Mouse (Mus musculus): ENCODE results near the gene Gm11541. TPM values are rescaled to one million over a fixed set of nuclear protein-coding genes. Genes with fewer than 3 reads are reported as not detected.
"Not testable (repeated sequence)": the region's sequence is repeated elsewhere in the genome, so short reads cannot be mapped to it uniquely, and the experiment has no call there.

Gene Gm11541
- polyA plus RNA-seq, 1 experiment from 2014 or later = not detected

- Histone ChIP-seq H3K4me2 (ENCODE audit: low read depth, low read length) (0 out of 2 replicates have a peak overlapping the region, but pooled peaks have one; percentile 1), H3K36me3 (replicated peaks; ENCODE audit: insufficient read depth, low read length) (no peaks in the 10 kb centered on the region), H3K4me3 (ENCODE audit: low read depth, low read length) (no peak overlapping the region), H3K27me3 (ENCODE audit: insufficient read depth, low read length) (no peaks in the 10 kb centered on the region), H3K9ac (replicated peaks) (no peak overlapping the region), H3K4me1 (ENCODE audit: insufficient read depth) (no peaks in the 10 kb centered on the region), H3K27ac (ENCODE audit: low read depth) (no peak overlapping the region), H3K9me3 (ENCODE audit: low read length) (no peaks in the 10 kb centered on the region)
- TF ChIP-seq EP300 (IDR thresholded peaks at IDR 0.05; ENCODE audit: low read depth) = no peak
- no peak for TF ChIP-seq CTCF (IDR thresholded peaks at IDR 0.05; ENCODE audit: low read depth)
- ATAC-seq (no peak), DNase-seq (no peak)
- 63% methylated on average over 27 of the region's 27 CpGs for WGBS (ENCODE audit: insufficient replicate concordance)
Observed at GRCm38 (mm10) chr11:94701401-94702215, 2.7 kb downstream of the Gm11541 start.

DNA sequence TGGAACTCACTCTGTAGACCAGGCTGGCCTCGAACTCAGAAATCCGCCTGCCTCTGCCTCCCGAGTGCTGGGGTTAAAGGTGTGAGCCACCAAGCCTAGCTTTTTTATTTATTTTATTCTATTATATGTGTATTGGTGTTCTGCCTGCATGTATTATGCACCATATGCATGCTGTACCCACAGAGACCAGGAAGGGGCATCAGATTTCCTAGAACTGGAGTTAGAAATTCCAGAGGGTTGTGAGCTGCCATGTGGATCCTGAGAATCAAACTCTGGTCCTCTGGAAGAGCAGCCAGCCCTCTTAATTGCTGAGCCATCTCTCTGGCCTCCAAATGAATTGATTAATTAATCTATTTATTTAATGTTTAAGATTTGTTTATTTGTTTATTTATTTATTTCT is 4.9 kb downstream of the Gm11541 start:
- no peaks in the 10 kb centered on the region for H3K27me3 ChIP-seq (ENCODE audit: insufficient read depth, low read length)
- no peak overlapping the region for H3K9ac ChIP-seq (replicated peaks)
- no peak for DNase-seq
- 89% methylated on average over 3 of the region's 3 CpGs for WGBS (ENCODE audit: insufficient replicate concordance)
- H3K36me3 ChIP-seq (replicated peaks; ENCODE audit: insufficient read depth, low read length) = no peaks in the 10 kb centered on the region
- H3K4me3 ChIP-seq (ENCODE audit: low read depth, low read length) = no peak overlapping the region
- H3K4me1 ChIP-seq (ENCODE audit: insufficient read depth) = no peaks in the 10 kb centered on the region
- TF ChIP-seq EP300 (IDR thresholded peaks at IDR 0.05; ENCODE audit: low read depth) (no peak), CTCF (IDR thresholded peaks at IDR 0.05; ENCODE audit: low read depth) (no peak)
- no peaks in the 10 kb centered on the region for H3K9me3 ChIP-seq (ENCODE audit: low read length)
- no peak overlapping the region for H3K27ac ChIP-seq (ENCODE audit: low read depth)
- H3K4me2 ChIP-seq (ENCODE audit: low read depth, low read length) = no peak overlapping the region
- ATAC-seq = no peak

DNA sequence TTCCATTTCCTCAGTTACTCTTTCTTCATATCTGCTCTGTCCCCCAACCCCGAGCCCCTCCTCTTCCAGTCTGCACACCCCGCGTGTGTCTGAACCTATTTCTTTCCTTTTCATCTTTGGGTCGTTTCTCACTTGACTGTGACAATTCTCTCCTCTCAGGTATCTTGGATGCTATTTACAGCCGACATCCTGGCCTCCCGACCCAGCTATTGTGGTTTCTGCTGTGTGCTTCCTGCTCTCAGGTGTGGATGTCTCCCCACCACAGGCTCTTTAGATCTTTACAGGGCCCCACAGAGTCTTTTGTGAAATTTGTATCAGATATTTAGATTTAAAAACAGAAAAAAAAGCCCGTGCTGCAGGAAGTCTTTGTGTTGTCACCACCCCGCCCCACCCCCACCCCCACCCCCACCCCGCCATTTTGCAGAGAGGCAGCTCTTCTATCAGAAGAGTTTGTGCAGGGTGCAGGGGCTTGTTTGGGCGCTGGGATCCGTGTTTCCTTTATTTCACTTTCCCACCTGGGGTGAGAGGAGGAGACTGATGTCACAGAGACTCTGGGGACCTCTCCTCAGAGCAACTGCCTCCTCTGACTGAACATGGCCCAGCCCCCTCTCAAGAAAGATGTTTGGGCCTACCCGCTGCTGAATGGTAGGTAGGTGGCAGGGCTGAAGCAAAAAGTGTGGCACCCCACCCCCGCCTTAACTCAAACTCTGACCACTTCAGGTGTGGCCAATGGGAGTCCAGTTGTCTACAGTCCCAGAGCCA is 6.4 kb downstream of the Gm11541 start:
- no peak overlapping the region for H3K4me3 ChIP-seq (ENCODE audit: low read depth, low read length)
- H3K27ac ChIP-seq (ENCODE audit: low read depth) = no peak overlapping the region
- no peaks in the 10 kb centered on the region for H3K27me3 ChIP-seq (ENCODE audit: insufficient read depth, low read length)
- H3K9me3 ChIP-seq (ENCODE audit: low read length) = no peaks in the 10 kb centered on the region
- DNase-seq (no peak), ATAC-seq (no peak)
- 47% methylated on average over 13 of the region's 13 CpGs for WGBS (ENCODE audit: insufficient replicate concordance)
- no peaks in the 10 kb centered on the region for H3K4me1 ChIP-seq (ENCODE audit: insufficient read depth)
- H3K4me2 ChIP-seq (ENCODE audit: low read depth, low read length) = no peak overlapping the region
- no peak for TF ChIP-seq CTCF (IDR thresholded peaks at IDR 0.05; ENCODE audit: low read depth)
- TF ChIP-seq EP300 (IDR thresholded peaks at IDR 0.05; ENCODE audit: low read depth) = no peak
- no peaks in the 10 kb centered on the region for H3K36me3 ChIP-seq (replicated peaks; ENCODE audit: insufficient read depth, low read length)
- no peak overlapping the region for H3K9ac ChIP-seq (replicated peaks)

- TF ChIP-seq EP300 (IDR thresholded peaks at IDR 0.05; ENCODE audit: low read depth) = no peak
- Histone ChIP-seq H3K4me2 (ENCODE audit: low read depth, low read length) (no peak overlapping the region), H3K9me3 (ENCODE audit: low read length) (no peaks in the 10 kb centered on the region), H3K27ac (ENCODE audit: low read depth) (no peak overlapping the region), H3K4me3 (ENCODE audit: low read depth, low read length) (no peak overlapping the region), H3K4me1 (ENCODE audit: insufficient read depth) (no peaks in the 10 kb centered on the region), H3K36me3 (replicated peaks; ENCODE audit: insufficient read depth, low read length) (no peaks in the 10 kb centered on the region), H3K9ac (replicated peaks) (no peak overlapping the region), H3K27me3 (ENCODE audit: insufficient read depth, low read length) (no peaks in the 10 kb centered on the region)
- ATAC-seq (no peak), DNase-seq (no peak)
- 77% methylated on average over 2 of the region's 2 CpGs for whole genome bisulfite sequencing (ENCODE audit: insufficient replicate concordance)
Observed at GRCm38 (mm10) chr11:94697140-94697539, 7.2 kb downstream of the Gm11541 start.

DNA sequence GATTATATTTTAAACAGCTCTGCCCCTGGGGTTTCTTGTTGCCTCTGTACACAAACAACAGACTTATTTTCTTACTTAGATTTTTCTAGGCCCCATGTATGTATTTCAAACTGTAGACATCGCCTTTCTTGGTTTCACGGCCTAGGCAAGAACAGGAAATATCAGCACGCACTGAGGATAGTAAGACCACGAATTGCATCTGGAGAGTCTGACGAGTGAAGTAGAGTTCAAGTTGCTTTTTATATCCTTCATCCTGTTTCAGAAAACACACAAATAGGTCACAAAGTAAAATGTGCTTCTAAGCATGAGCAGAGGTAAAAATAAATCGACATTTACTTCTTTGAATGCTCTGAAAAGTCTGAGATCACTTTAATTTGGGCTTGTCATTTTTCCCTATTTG is 8.8 kb downstream of the Gm11541 start:
- Histone ChIP-seq H3K4me3 (ENCODE audit: low read depth, low read length) (no peak overlapping the region), H3K27me3 (ENCODE audit: insufficient read depth, low read length) (no peaks in the 10 kb centered on the region), H3K9me3 (ENCODE audit: low read length) (no peaks in the 10 kb centered on the region), H3K4me2 (ENCODE audit: low read depth, low read length) (no peak overlapping the region), H3K9ac (replicated peaks) (no peak overlapping the region), H3K27ac (ENCODE audit: low read depth) (no peak overlapping the region), H3K36me3 (replicated peaks; ENCODE audit: insufficient read depth, low read length) (no peaks in the 10 kb centered on the region), H3K4me1 (ENCODE audit: insufficient read depth) (no peaks in the 10 kb centered on the region)
- DNase-seq (no peak), ATAC-seq (no peak)
- 44% methylated on average over 6 of the region's 6 CpGs for WGBS (ENCODE audit: insufficient replicate concordance)
- TF ChIP-seq EP300 (IDR thresholded peaks at IDR 0.05; ENCODE audit: low read depth) (no peak), CTCF (IDR thresholded peaks at IDR 0.05; ENCODE audit: low read depth) (no peak)

DNA sequence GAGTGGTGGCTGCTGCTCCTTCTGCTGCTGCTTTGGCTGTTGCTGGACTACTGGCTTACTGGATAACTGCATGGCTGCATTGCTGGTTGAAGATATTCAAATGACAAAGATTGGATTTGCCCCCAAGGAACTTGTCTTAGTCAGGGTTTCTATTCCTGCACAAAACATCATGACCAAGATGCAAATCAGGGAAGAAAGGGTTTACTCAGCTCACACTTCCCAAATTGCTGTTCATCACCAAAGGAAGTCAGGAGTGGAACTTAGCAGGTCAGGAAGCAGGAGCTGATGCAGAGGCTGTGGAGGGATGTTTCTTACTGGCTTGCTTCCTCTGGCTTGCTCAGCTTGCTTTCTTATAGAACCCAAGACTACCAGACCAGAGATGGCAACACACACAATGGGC is 11.8 kb downstream of the Gm11541 start:
- not testable (repeated sequence) for H3K4me1 ChIP-seq (ENCODE audit: insufficient read depth); H3K36me3 ChIP-seq (replicated peaks; ENCODE audit: insufficient read depth, low read length); H3K4me2 ChIP-seq (ENCODE audit: low read depth, low read length); H3K9me3 ChIP-seq (ENCODE audit: low read length); H3K27ac ChIP-seq (ENCODE audit: low read depth); DNase-seq; H3K9ac ChIP-seq (replicated peaks); H3K27me3 ChIP-seq (ENCODE audit: insufficient read depth, low read length); ATAC-seq; H3K4me3 ChIP-seq (ENCODE audit: low read depth, low read length)
